Mouse (Mus musculus) cerebellum, postnatal 10 days (tissue): ENCODE measurements at regions not wholly inside any gene's neighbourhood (a gene's known extent, or its start where the extent isn't known, plus 50 kb on each side); places are given as distances from the start of the nearest gene placed in this dataset.
A peak's percentile ranks its signal among the peaks of the same experiment; 100 is the strongest.

Source experiments
- DNase-seq, 2 experiments: peaks; one replicate each; pipeline ENCODE4 v3.0.0; 2021; ENCODE audit warnings: mixed read lengths in 2 of 2

GRCm38 (mm10) chr17:88258361-88258796 lies 182.1 kb upstream of the Foxn2 start:
- DNase-seq, result no peak

- DNase-seq, result peak in 1 of 2 experiments; percentile 38
Measured at GRCm38 (mm10) chr17:88260176-88260575, 180.3 kb upstream of the Foxn2 start.

- DNase-seq, result no peak
Measured at GRCm38 (mm10) chr17:88260826-88261225, 179.7 kb upstream of the Foxn2 start.

GRCm38 (mm10) chr17:88261556-88261955 lies 179.0 kb upstream of the Foxn2 start:
- DNase-seq, result no peak

- peak; percentile 45 to 53 for DNase-seq
Measured at GRCm38 (mm10) chr17:88262326-88263187, 178.0 kb upstream of the Foxn2 start.

GRCm38 (mm10) chr17:88265291-88265690 lies 175.2 kb upstream of the Foxn2 start:
- no peak for DNase-seq

GRCm38 (mm10) chr17:88268216-88268615 lies 172.3 kb upstream of the Foxn2 start:
- DNase-seq, result no peak

GRCm38 (mm10) chr17:88268802-88269201 lies 171.7 kb upstream of the Foxn2 start:
- no peak for DNase-seq

GRCm38 (mm10) chr17:88270896-88271295 lies 169.6 kb upstream of the Foxn2 start:
- DNase-seq, result no peak

GRCm38 (mm10) chr17:88272161-88272560 lies 168.3 kb upstream of the Foxn2 start:
- no peak for DNase-seq

GRCm38 (mm10) chr17:88273520-88273919 lies 167.0 kb upstream of the Foxn2 start:
- DNase-seq, result no peak

GRCm38 (mm10) chr17:88274003-88274698 lies 166.4 kb upstream of the Foxn2 start:
- peak in 1 of 2 experiments; percentile 41 for DNase-seq

GRCm38 (mm10) chr17:88274720-88275433 lies 165.6 kb upstream of the Foxn2 start:
- no peak for DNase-seq

- no peak for DNase-seq
Measured at GRCm38 (mm10) chr17:88279656-88280055, 160.9 kb upstream of the Foxn2 start.

GRCm38 (mm10) chr17:88282711-88283110 lies 157.8 kb upstream of the Foxn2 start:
- no peak for DNase-seq

- no peak for DNase-seq
Measured at GRCm38 (mm10) chr17:88284477-88284876, 156.0 kb upstream of the Foxn2 start.

- no peak for DNase-seq
Measured at GRCm38 (mm10) chr17:88287861-88288260, 152.7 kb upstream of the Foxn2 start.

- DNase-seq, result no peak
Measured at GRCm38 (mm10) chr17:88297520-88297919, 143.0 kb upstream of the Foxn2 start.

- DNase-seq, result peak; percentile 44 to 55
Measured at GRCm38 (mm10) chr17:88303991-88304390, 136.5 kb upstream of the Foxn2 start.

GRCm38 (mm10) chr17:88305165-88305564 lies 135.3 kb upstream of the Foxn2 start:
- DNase-seq, result no peak

- DNase-seq, result no peak
Measured at GRCm38 (mm10) chr17:88306325-88306724, 134.2 kb upstream of the Foxn2 start.

- DNase-seq, result no peak
Measured at GRCm38 (mm10) chr17:88307082-88307481, 133.4 kb upstream of the Foxn2 start.

- DNase-seq, result no peak
Measured at GRCm38 (mm10) chr17:88307826-88308225, 132.7 kb upstream of the Foxn2 start.
